Mouse (Mus musculus) cortical plate, adult 2 months (tissue): Measurements from ENCODE around the gene Chrna10.

Experiments
- CTCF ChIP-seq: fragments of 200-500 bp; IDR thresholded peaks from 2 replicates; pipeline ENCODE4 v1.5.1; 2011; ENCODE audit warnings: mild to moderate bottlenecking, control low read depth, low read length; ENCODE audit not compliant: insufficient read depth; ENCODE audit errors: extremely low read depth
- POLR2A ChIP-seq: fragments of 200-500 bp; IDR thresholded peaks from 2 replicates; pipeline ENCODE4 v1.6.1; 2011; ENCODE audit warnings: mild to moderate bottlenecking, low read length, control low read depth; ENCODE audit not compliant: insufficient read depth; ENCODE audit errors: extremely low read depth

DNA sequence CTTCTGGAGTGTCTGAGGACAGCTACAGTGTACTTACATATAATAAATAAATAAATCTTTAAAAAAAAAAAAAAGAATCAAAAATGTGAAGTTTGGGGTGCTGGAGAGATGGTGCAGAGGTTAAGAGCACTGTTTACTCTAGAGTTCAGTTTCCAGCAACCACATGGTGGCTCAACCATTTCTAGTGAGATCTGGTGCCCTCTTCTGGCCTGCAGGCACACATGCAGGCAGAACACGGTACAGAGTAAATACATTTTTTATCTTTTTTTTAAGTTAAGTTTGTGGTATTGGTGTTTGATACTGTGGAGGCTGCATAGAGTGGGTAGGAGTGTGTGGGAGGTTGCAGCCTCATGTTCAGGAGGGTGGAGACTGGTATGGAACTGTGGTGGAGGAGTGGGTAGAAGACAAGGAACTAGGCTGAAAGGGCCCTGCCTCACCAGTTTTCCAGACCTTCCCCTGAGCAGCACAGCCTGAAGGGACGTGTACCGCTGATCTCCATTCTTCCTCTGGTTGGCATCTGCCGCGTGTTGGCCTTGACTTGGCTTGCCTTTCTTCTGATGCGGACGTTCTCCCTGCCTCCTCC lies 39.8 kb downstream of the Chrna10 start:
- TF ChIP-seq POLR2A (no peak), CTCF (peak; percentile 50)
